33 mouse cellular contexts compared by ENCODE assay signal in the genomic region with DNA sequence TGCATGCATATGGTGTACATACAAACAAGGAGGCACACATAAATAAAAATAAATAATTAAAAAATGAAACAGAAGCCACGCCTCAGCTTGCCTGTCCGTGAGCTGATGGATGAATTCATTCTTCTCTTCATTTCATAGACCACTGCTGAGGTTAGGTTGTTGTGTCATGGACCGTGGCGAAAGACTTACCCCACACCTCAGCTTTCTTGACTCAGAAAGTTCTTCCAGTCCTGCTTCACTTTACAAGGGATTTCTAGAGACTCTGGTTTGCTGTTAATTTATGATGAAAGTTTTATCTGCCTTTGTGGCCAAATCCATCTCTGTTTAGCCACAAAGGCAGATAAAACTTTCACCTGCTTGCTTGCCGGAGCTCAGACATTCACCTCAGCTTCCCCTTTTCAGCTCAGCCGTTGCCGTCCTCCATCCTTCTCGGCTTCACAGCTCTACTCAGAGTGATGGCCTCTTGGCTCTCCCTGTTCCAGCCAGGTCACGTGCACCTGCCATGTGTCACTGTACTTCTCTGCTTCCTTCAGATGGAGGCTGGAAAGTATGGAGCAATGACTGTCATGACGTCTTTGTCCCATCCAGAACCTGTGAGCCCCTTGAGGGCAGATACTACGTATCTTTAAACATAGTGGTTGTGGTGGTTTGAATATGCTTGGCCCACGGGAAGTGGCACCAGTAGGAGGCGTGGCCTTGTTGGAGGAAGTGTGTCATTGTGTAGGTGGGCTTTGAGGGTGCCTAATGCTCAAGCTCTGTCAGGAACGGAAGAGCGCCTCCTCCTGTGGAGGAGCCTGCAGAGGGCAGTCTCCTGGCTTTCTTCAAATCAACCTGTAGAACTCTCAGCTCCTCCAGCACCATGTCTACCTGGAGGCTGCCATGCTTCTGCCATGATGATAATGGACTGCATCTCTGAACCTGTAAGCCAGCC. TPM values are rescaled to one million over a fixed set of nuclear protein-coding genes. Genes with fewer than 3 reads are reported as not detected.
DNase-seq lines count a peak whose midpoint lies in the region; ATAC-seq and TF ChIP-seq lines count a peak whose summit lies in the region.
"Had no signal": no experiment of that assay in that cellular context is flagged by ENCODE, and none has a peak within 500 bp of the region (broad histone marks: within the 10 kb centered on the region; RNA-seq: fewer than 3 reads in every experiment).

No protein-coding gene starts in this region.

- H3K36me3 ChIP-seq in intestine, postnatal 0 days (ENCODE audit: control insufficient read depth, insufficient read depth), result no peaks in the 10 kb centered on the region
- H3K36me3 ChIP-seq: embryonic facial prominence, embryonic 13.5 days; forebrain, embryonic 10.5 days; heart, embryonic 12.5 days; hindbrain, embryonic 10.5 days; hindbrain, embryonic 15.5 days; kidney, embryonic 15.5 days; limb, embryonic 13.5 days; liver, embryonic 15.5 days; midbrain, embryonic 10.5 days; midbrain, embryonic 15.5 days; neural tube, embryonic 15.5 days; stomach, embryonic 15.5 days had no signal

- ATAC-seq in megakaryocyte, adult 5-6 weeks (ENCODE audit: poor library complexity, severe bottlenecking), result peak; percentile 63
- no peak for ATAC-seq in intestine, postnatal 0 days
- ATAC-seq: forebrain, embryonic 16.5 days; inflammation-experienced regulatory T-cells, adult 6 months; lung, postnatal 0 days; midbrain, embryonic 15.5 days had no signal

- intact Hi-C loops in heart, postnatal 36 days (cut with DNase I), result no loop called here

- H3K9me3 ChIP-seq in intestine, postnatal 0 days (ENCODE audit: control insufficient read depth), result no peaks in the 10 kb centered on the region
- H3K9me3 ChIP-seq: embryonic facial prominence, embryonic 13.5 days; forebrain, embryonic 10.5 days; hindbrain, embryonic 10.5 days; hindbrain, embryonic 15.5 days; kidney, embryonic 15.5 days; limb, embryonic 13.5 days; liver, embryonic 15.5 days; midbrain, embryonic 10.5 days; midbrain, embryonic 15.5 days; neural tube, embryonic 15.5 days; stomach, embryonic 15.5 days had no signal

- no peak overlapping the region for H3K9ac ChIP-seq in intestine, postnatal 0 days (ENCODE audit: low read depth, low read length)
- H3K9ac ChIP-seq: embryonic facial prominence, embryonic 13.5 days; heart, embryonic 12.5 days; hindbrain, embryonic 15.5 days; kidney, embryonic 15.5 days; limb, embryonic 13.5 days; liver, embryonic 15.5 days; midbrain, embryonic 15.5 days; neural tube, embryonic 15.5 days; stomach, embryonic 15.5 days had no signal

- H3K27me3 ChIP-seq in intestine, postnatal 0 days (replicated peaks; ENCODE audit: control insufficient read depth, insufficient read depth, low read length), result no peaks in the 10 kb centered on the region
- H3K27me3 ChIP-seq: embryonic facial prominence, embryonic 13.5 days; heart, embryonic 12.5 days; hindbrain, embryonic 15.5 days; kidney, embryonic 15.5 days; limb, embryonic 13.5 days; midbrain, embryonic 15.5 days; neural tube, embryonic 15.5 days; stomach, embryonic 15.5 days had no signal

- DNase-seq in heart, adult 11 months, result peak; percentile 79
- no peak for DNase-seq in heart, postnatal 36 days
- DNase-seq in thymus, postnatal 0 days (ENCODE audit: low spot score), result peak; percentile 13
- no peak for DNase-seq in thymus, postnatal 10 days (ENCODE audit: low spot score in 2 of 2)
- DNase-seq in cerebellum, adult 9-11 months, result no peak
- DNase-seq in gastrocnemius, postnatal 10 days, result no peak
- DNase-seq: adrenal gland, postnatal 10 days; cerebellum, adult 11 months; cerebellum, adult 9-10 months; gastrocnemius, adult 2 months; kidney, adult 18-20 months; kidney, postnatal 25 days; lung, postnatal 4 days; right cerebral cortex, postnatal 25 days; thymus, postnatal 25 days had no signal

- no peak for TF ChIP-seq CTCF in intestine, postnatal 0 days (IDR thresholded peaks at IDR 0.05; ENCODE audit: low read depth)

- H3K27ac ChIP-seq in intestine, postnatal 0 days (ENCODE audit: low read depth, low read length), result no peak overlapping the region
- H3K27ac ChIP-seq: embryonic facial prominence, embryonic 13.5 days; forebrain, embryonic 10.5 days; gastrocnemius, adult 2 months; hindbrain, embryonic 10.5 days; hindbrain, embryonic 15.5 days; kidney, embryonic 15.5 days; limb, embryonic 13.5 days; liver, embryonic 15.5 days; midbrain, embryonic 10.5 days; midbrain, embryonic 15.5 days; neural tube, embryonic 15.5 days; stomach, embryonic 15.5 days had no signal

- H3K4me2 ChIP-seq in intestine, postnatal 0 days (replicated peaks; ENCODE audit: low read depth), result no peak overlapping the region
- H3K4me2 ChIP-seq: embryonic facial prominence, embryonic 13.5 days; heart, embryonic 12.5 days; hindbrain, embryonic 15.5 days; kidney, embryonic 15.5 days; limb, embryonic 13.5 days; liver, embryonic 15.5 days; midbrain, embryonic 15.5 days; neural tube, embryonic 15.5 days; stomach, embryonic 15.5 days had no signal

- H3K4me3 ChIP-seq in intestine, postnatal 0 days (ENCODE audit: low read depth, low read length), result no peak overlapping the region
- H3K4me3 ChIP-seq: embryonic facial prominence, embryonic 13.5 days; forebrain, embryonic 10.5 days; gastrocnemius, adult 2 months; heart, embryonic 12.5 days; hindbrain, embryonic 10.5 days; hindbrain, embryonic 15.5 days; kidney, embryonic 15.5 days; limb, embryonic 13.5 days; liver, embryonic 15.5 days; midbrain, embryonic 10.5 days; midbrain, embryonic 15.5 days; neural tube, embryonic 15.5 days; stomach, embryonic 15.5 days had no signal

- WGBS in intestine, postnatal 0 days, result 95% methylated on average over 15 of the region's 15 CpGs

- H3K4me1 ChIP-seq in intestine, postnatal 0 days (replicated peaks; ENCODE audit: control insufficient read depth, insufficient read depth, low read length), result no peaks in the 10 kb centered on the region
- H3K4me1 ChIP-seq: forebrain, embryonic 10.5 days; heart, embryonic 12.5 days; hindbrain, embryonic 10.5 days; hindbrain, embryonic 15.5 days; kidney, embryonic 15.5 days; limb, embryonic 13.5 days; midbrain, embryonic 10.5 days; midbrain, embryonic 15.5 days; neural tube, embryonic 15.5 days; stomach, embryonic 15.5 days had no signal

RNA-seq across cellular contexts. Expression of gene Cnih3, which starts 40.0 kb away (rescaled TPM):
- not detected for total RNA-seq in heart, postnatal 36 days (2021)
- polyA plus RNA-seq in thymus, postnatal 0 days (2015; fragmentation: Nextera tagmentation; extraction: Ambion mirVana), result 0.10 TPM in 1 of 2 replicates, not detected in the other
- not detected in 2 replicates for total RNA-seq in megakaryocyte, adult 5-6 weeks (2015)
- total RNA-seq in megakaryocyte, adult 5-6 weeks (2017), result not detected in 2 replicates
- 0.13 and 0.25 TPM in 2 replicates for polyA plus RNA-seq in intestine, postnatal 0 days (2015; fragmentation: Nextera tagmentation; extraction: Ambion mirVana)
- under 1 TPM; 0.18 to 0.42 TPM for total RNA-seq in gastrocnemius, postnatal 10 days (2021)
- total RNA-seq: adrenal gland, postnatal 10 days; gastrocnemius, adult 2 months had no signal
- polyA plus RNA-seq: heart, postnatal 0 days; inflammation-experienced regulatory T-cells, adult 6 months had no signal

Comparison
In these comparisons a context has a peak if more than half of its experiments do, and no peak if none do; other contexts are left out.
1. DNase-seq: peak in heart, adult 11 months (single experiment) and thymus, postnatal 0 days (single experiment); none in heart, postnatal 36 days (0 of 2), thymus, postnatal 10 days (0 of 2), cerebellum, adult 9-11 months (single experiment) and gastrocnemius, postnatal 10 days (single experiment).